Mouse (Mus musculus): ENCODE results near the gene Chrd. TPM values are rescaled to one million over a fixed set of nuclear protein-coding genes. Genes with fewer than 3 reads are reported as not detected.

Gene Chrd
- polyA plus RNA-seq, 1 experiment = 7.2 TPM

GRCm38 (mm10) chr16:20723247-20723646 lies 9.7 kb upstream of the Chrd start:
- no peak for DNase-seq
- WGBS = 54% methylated on average over 4 of the region's 4 CpGs

GRCm38 (mm10) chr16:20724338-20724748 lies 8.6 kb upstream of the Chrd start:
- Histone ChIP-seq H3K27ac (ENCODE audit: insufficient read depth, low read depth, low read length) (no peak overlapping the region), H3K4me1 (ENCODE audit: control insufficient read depth, insufficient read depth, low read length) (no peaks in the 10 kb centered on the region), H3K27me3 (replicated peaks; ENCODE audit: control insufficient read depth, insufficient read depth, low read length) (no peaks in the 10 kb centered on the region), H3K36me3 (ENCODE audit: control insufficient read depth, insufficient read depth, low read length) (no peaks in the 10 kb centered on the region), H3K4me3 (ENCODE audit: insufficient read depth, low read depth, low read length) (no peak overlapping the region)
- peak; percentile 75 for DNase-seq
- WGBS = 32% methylated on average over 5 of the region's 5 CpGs
- TF ChIP-seq CTCF (conservative IDR thresholded peaks at IDR 0.05; ENCODE audit: insufficient read depth, insufficient read length, low read depth, low read length) = peak; percentile 89
- no peak for TF ChIP-seq POLR2A (IDR thresholded peaks at IDR 0.05; ENCODE audit: low read depth, low read length)

More at GRCm38 (mm10) chr16:20723247-20723646, 9.7 kb upstream of the Chrd start:
- TF ChIP-seq CTCF (conservative IDR thresholded peaks at IDR 0.05; ENCODE audit: insufficient read depth, insufficient read length, low read depth, low read length) = no peak
- no peak for TF ChIP-seq POLR2A (IDR thresholded peaks at IDR 0.05; ENCODE audit: low read depth, low read length)
- Histone ChIP-seq H3K4me1 (ENCODE audit: control insufficient read depth, insufficient read depth, low read length) (no peaks in the 10 kb centered on the region), H3K27me3 (replicated peaks; ENCODE audit: control insufficient read depth, insufficient read depth, low read length) (no peaks in the 10 kb centered on the region), H3K27ac (ENCODE audit: insufficient read depth, low read depth, low read length) (no peak overlapping the region), H3K4me3 (ENCODE audit: insufficient read depth, low read depth, low read length) (no peak overlapping the region), H3K36me3 (ENCODE audit: control insufficient read depth, insufficient read depth, low read length) (no peaks in the 10 kb centered on the region)

GRCm38 (mm10) chr16:20725321-20725720 lies 7.6 kb upstream of the Chrd start:
- H3K27ac ChIP-seq (ENCODE audit: insufficient read depth, low read depth, low read length) = no peak overlapping the region
- no peaks in the 10 kb centered on the region for H3K36me3 ChIP-seq (ENCODE audit: control insufficient read depth, insufficient read depth, low read length)
- WGBS = 88% methylated on average over 7 of the region's 7 CpGs
- TF ChIP-seq POLR2A (IDR thresholded peaks at IDR 0.05; ENCODE audit: low read depth, low read length) (no peak), CTCF (conservative IDR thresholded peaks at IDR 0.05; ENCODE audit: insufficient read depth, insufficient read length, low read depth, low read length) (no peak)
- H3K4me3 ChIP-seq (ENCODE audit: insufficient read depth, low read depth, low read length) = no peak overlapping the region
- H3K4me1 ChIP-seq (ENCODE audit: control insufficient read depth, insufficient read depth, low read length) = no peaks in the 10 kb centered on the region; the same call in 1 of the 2 replicates
- no peak for DNase-seq
- H3K27me3 ChIP-seq (replicated peaks; ENCODE audit: control insufficient read depth, insufficient read depth, low read length) = no peaks in the 10 kb centered on the region

- no peaks in the 10 kb centered on the region; the same call in 1 of the 2 replicates for H3K4me1 ChIP-seq (ENCODE audit: control insufficient read depth, insufficient read depth, low read length)
- H3K27ac ChIP-seq (ENCODE audit: insufficient read depth, low read depth, low read length) = no peak overlapping the region
- no peak overlapping the region for H3K4me3 ChIP-seq (ENCODE audit: insufficient read depth, low read depth, low read length)
- DNase-seq = no peak
- TF ChIP-seq CTCF (conservative IDR thresholded peaks at IDR 0.05; ENCODE audit: insufficient read depth, insufficient read length, low read depth, low read length) (no peak), POLR2A (IDR thresholded peaks at IDR 0.05; ENCODE audit: low read depth, low read length) (no peak)
- WGBS = 88% methylated on average over 4 of the region's 4 CpGs
- no peaks in the 10 kb centered on the region for H3K27me3 ChIP-seq (replicated peaks; ENCODE audit: control insufficient read depth, insufficient read depth, low read length)
- no peaks in the 10 kb centered on the region for H3K36me3 ChIP-seq (ENCODE audit: control insufficient read depth, insufficient read depth, low read length)
Observed at GRCm38 (mm10) chr16:20725750-20726149, 7.2 kb upstream of the Chrd start.

- 67% methylated on average over 1 of the region's 1 CpGs for WGBS
- TF ChIP-seq POLR2A (IDR thresholded peaks at IDR 0.05; ENCODE audit: low read depth, low read length) = no peak
- no peak for TF ChIP-seq CTCF (conservative IDR thresholded peaks at IDR 0.05; ENCODE audit: insufficient read depth, insufficient read length, low read depth, low read length)
- no peaks in the 10 kb centered on the region for H3K36me3 ChIP-seq (ENCODE audit: control insufficient read depth, insufficient read depth, low read length)
- DNase-seq = no peak
- H3K4me3 ChIP-seq (ENCODE audit: insufficient read depth, low read depth, low read length) = no peak overlapping the region
- no peaks in the 10 kb centered on the region for H3K27me3 ChIP-seq (replicated peaks; ENCODE audit: control insufficient read depth, insufficient read depth, low read length)
- H3K27ac ChIP-seq (ENCODE audit: insufficient read depth, low read depth, low read length) = no peak overlapping the region
- H3K4me1 ChIP-seq (ENCODE audit: control insufficient read depth, insufficient read depth, low read length) = no peaks in the 10 kb centered on the region; the same call in 1 of the 2 replicates
Observed at GRCm38 (mm10) chr16:20726384-20726783, 6.5 kb upstream of the Chrd start.

GRCm38 (mm10) chr16:20730293-20730711 lies 2.6 kb upstream of the Chrd start:
- Histone ChIP-seq H3K4me1 (ENCODE audit: control insufficient read depth, insufficient read depth, low read length) (no peaks in the 10 kb centered on the region; the same call in 1 of the 2 replicates), H3K27me3 (replicated peaks; ENCODE audit: control insufficient read depth, insufficient read depth, low read length) (no peaks in the 10 kb centered on the region), H3K36me3 (ENCODE audit: control insufficient read depth, insufficient read depth, low read length) (no peaks in the 10 kb centered on the region), H3K4me3 (ENCODE audit: insufficient read depth, low read depth, low read length) (peak overlapping the region; percentile 53), H3K27ac (ENCODE audit: insufficient read depth, low read depth, low read length) (peak overlapping the region; percentile 73; the same call in 1 of the 2 replicates)
- TF ChIP-seq POLR2A (IDR thresholded peaks at IDR 0.05; ENCODE audit: low read depth, low read length) (no peak), CTCF (conservative IDR thresholded peaks at IDR 0.05; ENCODE audit: insufficient read depth, insufficient read length, low read depth, low read length) (no peak)
- DNase-seq = peak; percentile 88
- 20% methylated on average over 5 of the region's 5 CpGs for WGBS

- Histone ChIP-seq H3K36me3 (ENCODE audit: control insufficient read depth, insufficient read depth, low read length) (no peaks in the 10 kb centered on the region), H3K4me3 (ENCODE audit: insufficient read depth, low read depth, low read length) (no peak overlapping the region), H3K27ac (ENCODE audit: insufficient read depth, low read depth, low read length) (no peak overlapping the region), H3K4me1 (ENCODE audit: control insufficient read depth, insufficient read depth, low read length) (no peaks in the 10 kb centered on the region; the same call in 1 of the 2 replicates), H3K27me3 (replicated peaks; ENCODE audit: control insufficient read depth, insufficient read depth, low read length) (no peaks in the 10 kb centered on the region)
- 74% methylated on average over 5 of the region's 5 CpGs for WGBS
- no peak for DNase-seq
- no peak for TF ChIP-seq CTCF (conservative IDR thresholded peaks at IDR 0.05; ENCODE audit: insufficient read depth, insufficient read length, low read depth, low read length)
- no peak for TF ChIP-seq POLR2A (IDR thresholded peaks at IDR 0.05; ENCODE audit: low read depth, low read length)
Observed at GRCm38 (mm10) chr16:20731688-20732087, 1.2 kb upstream of the Chrd start.

Data from kidney, adult 2 months (tissue).